Mouse (Mus musculus): ENCODE data around the gene Dvl1.

The Dvl1 gene

GRCm38 (mm10) chr4:155869317-155870033, 22.3 kb downstream of the Dvl1 start, which contains the start of the genes Cptp and Ints11:
Gene Cptp (minus strand): TSS chr4:155869440.
Gene Ints11 (plus strand): TSS chr4:155869546.
- peak; percentile 88 for DNase-seq (ENCODE audit: extremely low read depth, low read depth)

- no peak for DNase-seq (ENCODE audit: extremely low read depth, low read depth)
Observed at GRCm38 (mm10) chr4:155871404-155871803, 24.2 kb downstream of the Dvl1 start.

- no peak for DNase-seq (ENCODE audit: extremely low read depth, low read depth)
Observed at GRCm38 (mm10) chr4:155883587-155883986, 36.4 kb downstream of the Dvl1 start.

GRCm38 (mm10) chr4:155886330-155886729, 39.1 kb downstream of the Dvl1 start:
- no peak for DNase-seq (ENCODE audit: extremely low read depth, low read depth)

GRCm38 (mm10) chr4:155887674-155888073, 40.5 kb downstream of the Dvl1 start:
- no peak for DNase-seq (ENCODE audit: extremely low read depth, low read depth)

- no peak for DNase-seq (ENCODE audit: extremely low read depth, low read depth)
Observed at GRCm38 (mm10) chr4:155888181-155888580, 41.0 kb downstream of the Dvl1 start.

GRCm38 (mm10) chr4:155889316-155889715, 42.1 kb downstream of the Dvl1 start:
- DNase-seq (ENCODE audit: extremely low read depth, low read depth) = no peak

GRCm38 (mm10) chr4:155891011-155891471, 43.8 kb downstream of the Dvl1 start:
- DNase-seq (ENCODE audit: extremely low read depth, low read depth) = no peak

GRCm38 (mm10) chr4:155891551-155892001, 44.4 kb downstream of the Dvl1 start, which contains the start of the genes Pusl1 and Acap3:
Gene Pusl1 (minus strand): TSS chr4:155891781.
Gene Acap3 (plus strand): TSS chr4:155891822.
- DNase-seq (ENCODE audit: extremely low read depth, low read depth) = peak; percentile 83

- DNase-seq (ENCODE audit: extremely low read depth, low read depth) = peak; percentile 59
Observed at GRCm38 (mm10) chr4:155892017-155892416, 44.8 kb downstream of the Dvl1 start.

GRCm38 (mm10) chr4:155892438-155893211, 45.4 kb downstream of the Dvl1 start:
- peak; percentile 35 for DNase-seq (ENCODE audit: extremely low read depth, low read depth)

- DNase-seq (ENCODE audit: extremely low read depth, low read depth) = no peak
Observed at GRCm38 (mm10) chr4:155893212-155893690, 46.0 kb downstream of the Dvl1 start.

- DNase-seq (ENCODE audit: extremely low read depth, low read depth) = peak; percentile 77
Observed at GRCm38 (mm10) chr4:155894311-155894881, 47.2 kb downstream of the Dvl1 start.

- no peak for DNase-seq (ENCODE audit: extremely low read depth, low read depth)
Observed at GRCm38 (mm10) chr4:155895216-155895615, 48.0 kb downstream of the Dvl1 start.

- DNase-seq (ENCODE audit: extremely low read depth, low read depth) = no peak
Observed at GRCm38 (mm10) chr4:155895826-155896225, 48.6 kb downstream of the Dvl1 start.

- no peak for DNase-seq (ENCODE audit: extremely low read depth, low read depth)
Observed at GRCm38 (mm10) chr4:155896461-155896860, 49.3 kb downstream of the Dvl1 start.

GRCm38 (mm10) chr4:155898318-155898717, 51.1 kb downstream of the Dvl1 start:
- no peak for DNase-seq (ENCODE audit: extremely low read depth, low read depth)

GRCm38 (mm10) chr4:155899355-155899754, 52.2 kb downstream of the Dvl1 start:
- no peak for DNase-seq (ENCODE audit: extremely low read depth, low read depth)

- DNase-seq (ENCODE audit: extremely low read depth, low read depth) = no peak
Observed at GRCm38 (mm10) chr4:155901205-155901604, 54.0 kb downstream of the Dvl1 start.

- DNase-seq (ENCODE audit: extremely low read depth, low read depth) = no peak
Observed at GRCm38 (mm10) chr4:155903246-155903645, 56.0 kb downstream of the Dvl1 start.

- DNase-seq (ENCODE audit: extremely low read depth, low read depth) = no peak
Observed at GRCm38 (mm10) chr4:155904318-155905102, 57.3 kb downstream of the Dvl1 start.
